Mouse (Mus musculus) heart, embryonic 13.5 days (tissue): ENCODE data around the gene Tufm. TPM values are rescaled to one million over a fixed set of nuclear protein-coding genes. Genes with fewer than 3 reads are reported as not detected.

ENCODE experiments used
- ATAC-seq: fragments of 200-750 bp; cut with Nextera tagmentation; 2 replicates; pipeline ENCODE4 v1.8.0; 2017; ENCODE audit warnings: moderate TSS enrichment; ENCODE audit not compliant: insufficient number of reproducible peaks, low FRiP score, low TSS enrichment; ENCODE audit errors: extremely low read depth
- H3K27ac ChIP-seq: fragments of 300-500 bp; sonication (generic); replicated peaks from 2 replicates; pipeline ENCODE4 v1.5.1; 2015; ENCODE audit warnings: moderate library complexity, mild to moderate bottlenecking, inconsistent platforms
- H3K27me3 ChIP-seq: fragments of 300-500 bp; sonication (generic); replicated peaks from 2 replicates; pipeline ENCODE4 v1.6.1; 2015; ENCODE audit warnings: mild to moderate bottlenecking, inconsistent platforms
- H3K36me3 ChIP-seq: fragments of 300-500 bp; sonication (generic); 2 replicates; pipeline ENCODE4 v1.6.1; 2015; ENCODE audit warnings: mild to moderate bottlenecking, inconsistent platforms
- H3K4me1 ChIP-seq: fragments of 300-500 bp; sonication (generic); 2 replicates; pipeline ENCODE4 v1.6.1; 2015; ENCODE audit warnings: inconsistent platforms
- H3K4me2 ChIP-seq: fragments of 300-500 bp; sonication (generic); 2 replicates; pipeline ENCODE4 v1.6.1; 2015; ENCODE audit warnings: inconsistent platforms, mild to moderate bottlenecking, moderate library complexity
- H3K4me3 ChIP-seq: fragments of 300-500 bp; sonication (generic); 2 replicates; pipeline ENCODE4 v1.5.1; 2015; ENCODE audit warnings: moderate library complexity, mild to moderate bottlenecking, inconsistent platforms
- H3K9ac ChIP-seq: fragments of 300-500 bp; sonication (generic); 2 replicates; pipeline ENCODE4 v1.6.1; 2015; ENCODE audit warnings: inconsistent platforms, mild to moderate bottlenecking, moderate library complexity
- H3K9me3 ChIP-seq: fragments of 300-500 bp; sonication (generic); 2 replicates; pipeline ENCODE4 v1.6.1; 2016; ENCODE audit warnings: inconsistent platforms
- WGBS: fragments of 180-500 bp; shearing (Covaris S2); methylation state at CpG from one replicate; pipeline ENCODE4 v1.1.7; 2015; ENCODE audit warnings: mixed read lengths; 5-methylcytosine and 5-hydroxymethylcytosine counted together
- polyA plus RNA-seq: library from polyadenylated mRNA; unstranded; fragments of >200 nt; fragmentation: Nextera tagmentation; extraction: Ambion mirVana; gene quantifications from 2 replicates; pipeline ENCODE4 v1.2.1, GENCODE M21; 2015

Gene Tufm
- polyA plus RNA-seq, 1 experiment from 2014 or later: 160 TPM

GRCm38 (mm10) chr7:126502023-126502741 lies 15.0 kb downstream of the Tufm start:
- peaks cover 19% of the 10 kb centered on the region for H3K4me1 ChIP-seq

GRCm38 (mm10) chr7:126502751-126503150 lies 15.6 kb downstream of the Tufm start:
- H3K27me3 ChIP-seq: no peaks in the 10 kb centered on the region
- H3K9ac ChIP-seq: peak overlapping the region; percentile 100
- H3K4me1 ChIP-seq: peaks cover 19% of the 10 kb centered on the region
- ATAC-seq: no peak
- H3K36me3 ChIP-seq: peaks cover 36% of the 10 kb centered on the region
- peak overlapping the region; percentile 100 for H3K27ac ChIP-seq
- H3K4me3 ChIP-seq: peak overlapping the region; percentile 100
- under 1% methylated on average over 40 of the region's 40 CpGs for WGBS
- peak overlapping the region; percentile 91 for H3K4me2 ChIP-seq
- H3K9me3 ChIP-seq: no peaks in the 10 kb centered on the region

More at GRCm38 (mm10) chr7:126502023-126502741, 15.0 kb downstream of the Tufm start:
- H3K9me3 ChIP-seq: no peaks in the 10 kb centered on the region
- H3K27me3 ChIP-seq: no peaks in the 10 kb centered on the region
- H3K36me3 ChIP-seq: peaks cover 41% of the 10 kb centered on the region
- H3K9ac ChIP-seq: peak overlapping the region; percentile 100
- under 1% methylated on average over 57 of the region's 57 CpGs for WGBS
- ATAC-seq: peak; percentile 81
- H3K27ac ChIP-seq: peak overlapping the region; percentile 100
- H3K4me2 ChIP-seq: peak overlapping the region; percentile 91
- H3K4me3 ChIP-seq: peak overlapping the region; percentile 100

GRCm38 (mm10) chr7:126503273-126503878 lies 16.2 kb downstream of the Tufm start, which contains the start of gene Atxn2l:
Gene Atxn2l, minus strand, starts transcription at chr7:126503437.
- under 1% methylated on average over 61 of the region's 72 CpGs for WGBS
- peak within 1 kb of the TSS; percentile 91 for H3K4me2 ChIP-seq
- H3K9ac ChIP-seq: peak within 1 kb of the TSS; percentile 100
- H3K27me3 ChIP-seq: no peaks in the 10 kb centered on the region
- peaks cover 29% of the 10 kb centered on the region for H3K36me3 ChIP-seq
- H3K4me1 ChIP-seq: peaks cover 19% of the 10 kb centered on the region
- peak within 1 kb of the TSS; percentile 100 for H3K4me3 ChIP-seq
- peak; percentile 82 for ATAC-seq
- no peaks in the 10 kb centered on the region for H3K9me3 ChIP-seq
- peak within 1 kb of the TSS; percentile 100 for H3K27ac ChIP-seq

GRCm38 (mm10) chr7:126504913-126505312 lies 17.8 kb downstream of the Tufm start:
- WGBS: 57% methylated on average over 2 of the region's 2 CpGs
- Histone ChIP-seq H3K27me3 (no peaks in the 10 kb centered on the region), H3K27ac (no peak overlapping the region), H3K9ac (no peak overlapping the region), H3K4me3 (no peak overlapping the region), H3K9me3 (no peaks in the 10 kb centered on the region), H3K4me1 (peaks cover 19% of the 10 kb centered on the region), H3K36me3 (peaks cover 14% of the 10 kb centered on the region), H3K4me2 (no peak overlapping the region)
- no peak for ATAC-seq

- Histone ChIP-seq H3K9ac (no peak overlapping the region), H3K27me3 (no peaks in the 10 kb centered on the region), H3K4me3 (no peak overlapping the region), H3K4me1 (peaks cover 7% of the 10 kb centered on the region; the same call in 1 of the 2 replicates), H3K27ac (no peak overlapping the region), H3K9me3 (no peaks in the 10 kb centered on the region), H3K4me2 (no peak overlapping the region), H3K36me3 (no peaks in the 10 kb centered on the region)
- ATAC-seq: no peak
- 71% methylated on average over 8 of the region's 8 CpGs for WGBS
These were observed 20.1 kb downstream of the Tufm start for GRCm38 (mm10) chr7:126507126-126507778.

- no peak overlapping the region for H3K4me3 ChIP-seq
- H3K27ac ChIP-seq: no peak overlapping the region
- 61% methylated on average over 3 of the region's 3 CpGs for WGBS
- H3K9me3 ChIP-seq: no peaks in the 10 kb centered on the region
- no peak overlapping the region for H3K9ac ChIP-seq
- H3K27me3 ChIP-seq: no peaks in the 10 kb centered on the region
- ATAC-seq: no peak
- H3K4me1 ChIP-seq: no peaks in the 10 kb centered on the region
- H3K36me3 ChIP-seq: no peaks in the 10 kb centered on the region
- H3K4me2 ChIP-seq: no peak overlapping the region
These were observed 24.1 kb downstream of the Tufm start for GRCm38 (mm10) chr7:126511287-126511686.

GRCm38 (mm10) chr7:126518261-126518941 lies 31.2 kb downstream of the Tufm start:
- H3K4me3 ChIP-seq: no peak overlapping the region
- H3K27me3 ChIP-seq: 0 out of 2 replicates have a peak, but pooled peaks cover 2% of the 10 kb centered on the region
- no peak overlapping the region for H3K27ac ChIP-seq
- H3K36me3 ChIP-seq: no peaks in the 10 kb centered on the region
- no peak overlapping the region for H3K9ac ChIP-seq
- H3K4me2 ChIP-seq: no peak overlapping the region
- no peaks in the 10 kb centered on the region for H3K9me3 ChIP-seq
- ATAC-seq: no peak
- no peaks in the 10 kb centered on the region for H3K4me1 ChIP-seq
- WGBS: 80% methylated on average over 5 of the region's 5 CpGs

GRCm38 (mm10) chr7:126519513-126519912 lies 32.4 kb downstream of the Tufm start:
- H3K27ac ChIP-seq: no peak overlapping the region
- H3K9me3 ChIP-seq: no peaks in the 10 kb centered on the region
- WGBS: 48% methylated on average over 2 of the region's 2 CpGs
- H3K4me3 ChIP-seq: no peak overlapping the region
- 0 out of 2 replicates have a peak, but pooled peaks cover 7% of the 10 kb centered on the region for H3K27me3 ChIP-seq
- no peak for ATAC-seq
- no peak overlapping the region for H3K4me2 ChIP-seq
- H3K4me1 ChIP-seq: no peaks in the 10 kb centered on the region
- no peaks in the 10 kb centered on the region for H3K36me3 ChIP-seq
- H3K9ac ChIP-seq: peak overlapping the region; percentile 1; the same call in 1 of the 2 replicates

- Histone ChIP-seq H3K4me3 (no peak overlapping the region), H3K36me3 (no peaks in the 10 kb centered on the region), H3K9me3 (no peaks in the 10 kb centered on the region), H3K27me3 (0 out of 2 replicates have a peak, but pooled peaks cover 4% of the 10 kb centered on the region), H3K9ac (no peak overlapping the region), H3K27ac (no peak overlapping the region), H3K4me1 (no peaks in the 10 kb centered on the region), H3K4me2 (no peak overlapping the region)
- ATAC-seq: no peak
- 71% methylated on average over 3 of the region's 3 CpGs for WGBS
These were observed 36.2 kb downstream of the Tufm start for GRCm38 (mm10) chr7:126523316-126523715.

GRCm38 (mm10) chr7:126528166-126528577 lies 41.0 kb downstream of the Tufm start:
- no peak overlapping the region for H3K4me2 ChIP-seq
- H3K36me3 ChIP-seq: no peaks in the 10 kb centered on the region
- H3K4me3 ChIP-seq: no peak overlapping the region
- H3K4me1 ChIP-seq: no peaks in the 10 kb centered on the region
- 0 out of 2 replicates have a peak overlapping the region, but pooled peaks have one; percentile 63 for H3K9ac ChIP-seq
- 26% methylated on average over 1 of the region's 1 CpGs for WGBS
- H3K27ac ChIP-seq: no peak overlapping the region
- no peaks in the 10 kb centered on the region for H3K9me3 ChIP-seq
- peaks cover 12% of the 10 kb centered on the region; the same call in 1 of the 2 replicates for H3K27me3 ChIP-seq
- ATAC-seq: no peak

- ATAC-seq: no peak
- 55% methylated on average over 1 of the region's 1 CpGs for WGBS
- Histone ChIP-seq H3K4me2 (no peak overlapping the region), H3K4me1 (no peaks in the 10 kb centered on the region; the same call in 1 of the 2 replicates), H3K27me3 (peaks cover 33% of the 10 kb centered on the region), H3K9ac (no peak overlapping the region), H3K9me3 (no peaks in the 10 kb centered on the region), H3K27ac (no peak overlapping the region), H3K36me3 (no peaks in the 10 kb centered on the region), H3K4me3 (no peak overlapping the region)
These were observed 46.3 kb downstream of the Tufm start for GRCm38 (mm10) chr7:126533434-126533833.
